12 mouse cellular contexts compared by ENCODE assay signal in the genomic region with DNA sequence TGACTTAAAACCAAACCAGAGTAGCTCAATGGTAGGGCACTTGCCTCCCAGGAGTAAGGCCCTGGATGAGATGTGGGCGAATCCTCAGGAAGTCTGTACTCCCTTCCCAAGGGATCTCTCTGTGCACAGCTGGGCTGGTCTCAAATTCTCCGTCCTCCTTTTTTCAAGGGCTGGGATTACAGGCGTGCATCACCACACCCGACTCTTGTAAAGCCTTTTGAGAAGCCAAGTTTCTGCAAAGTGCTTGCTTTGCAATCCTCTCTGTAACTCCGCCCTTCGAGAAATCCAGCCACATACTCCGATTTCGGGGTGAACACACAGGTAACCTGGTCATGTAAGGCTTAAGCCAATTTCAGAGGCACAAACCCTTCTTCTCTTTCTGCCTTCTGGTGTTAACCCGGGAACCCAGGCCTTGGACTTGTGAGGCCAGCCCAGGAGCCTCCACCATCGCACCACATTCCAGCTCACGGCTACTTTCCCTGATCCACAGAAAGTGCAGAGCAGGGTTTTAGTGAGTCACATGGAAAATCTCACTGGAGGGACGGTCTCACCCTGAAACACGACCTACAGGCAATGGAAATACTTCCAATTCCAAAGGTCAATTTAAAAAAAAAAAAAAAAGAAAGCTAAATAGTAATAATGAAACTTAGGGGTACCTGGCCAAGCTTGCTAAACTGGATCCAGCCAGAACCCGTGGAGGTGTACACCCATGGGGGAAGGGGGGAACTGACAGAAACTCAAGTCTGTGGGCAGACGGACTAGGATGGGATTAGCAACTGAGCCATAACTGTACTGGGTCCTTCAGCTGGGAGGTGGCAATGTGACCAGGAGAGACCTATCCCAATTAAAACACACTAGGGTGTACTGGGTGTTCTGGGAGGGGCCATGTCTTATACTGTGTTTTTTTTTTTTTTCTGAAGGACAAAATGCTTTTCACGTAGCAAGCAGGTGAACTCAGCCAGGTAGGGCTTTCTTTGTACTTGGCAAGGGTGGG. TPM values are rescaled to one million over a fixed set of nuclear protein-coding genes. Genes with fewer than 3 reads are reported as not detected.
DNase-seq lines count a peak whose midpoint lies in the region; ATAC-seq and TF ChIP-seq lines count a peak whose summit lies in the region.
"Had no signal": no experiment of that assay in that cellular context is flagged by ENCODE, and none has a peak within 500 bp of the region (broad histone marks: within the 10 kb centered on the region; RNA-seq: fewer than 3 reads in every experiment).

No protein-coding gene starts in this region.

- no peak overlapping the region for H3K4me3 ChIP-seq in gastrocnemius, adult 2 months
- H3K4me3 ChIP-seq in embryonic facial prominence, embryonic 15.5 days (replicated peaks) = no peak overlapping the region
- H3K4me3 ChIP-seq in lung, embryonic 14.5 days (ENCODE audit: low read depth, low read length) = no peak overlapping the region
- H3K4me3 ChIP-seq in hindbrain, postnatal 0 days (ENCODE audit: low read length) = no peak overlapping the region
- H3K4me3 ChIP-seq: hindbrain, embryonic 13.5 days had no signal

- H3K9ac ChIP-seq in embryonic facial prominence, embryonic 15.5 days = no peak overlapping the region
- H3K9ac ChIP-seq in lung, embryonic 14.5 days = no peak overlapping the region
- no peak overlapping the region for H3K9ac ChIP-seq in hindbrain, postnatal 0 days (replicated peaks; ENCODE audit: low read length)
- H3K9ac ChIP-seq: hindbrain, embryonic 13.5 days had no signal

- H3K4me2 ChIP-seq in embryonic facial prominence, embryonic 15.5 days (replicated peaks) = no peak overlapping the region
- no peak overlapping the region for H3K4me2 ChIP-seq in lung, embryonic 14.5 days
- no peak overlapping the region for H3K4me2 ChIP-seq in hindbrain, postnatal 0 days (ENCODE audit: low read depth, low read length)
- H3K4me2 ChIP-seq: hindbrain, embryonic 13.5 days; midbrain, embryonic 11.5 days had no signal

- 55% methylated on average over 16 of the region's 16 CpGs for WGBS in embryonic facial prominence, embryonic 15.5 days
- 66% methylated on average over 16 of the region's 16 CpGs for WGBS in lung, embryonic 14.5 days
- 86% methylated on average over 16 of the region's 16 CpGs for WGBS in hindbrain, postnatal 0 days

- H3K4me1 ChIP-seq in embryonic facial prominence, embryonic 15.5 days = peaks cover 87% of the 10 kb centered on the region
- peaks cover 31% of the 10 kb centered on the region for H3K4me1 ChIP-seq in lung, embryonic 14.5 days (ENCODE audit: insufficient read depth)
- H3K4me1 ChIP-seq in hindbrain, postnatal 0 days (ENCODE audit: insufficient read depth, low read length) = peaks cover 31% of the 10 kb centered on the region

- intact Hi-C loops in gastrocnemius, adult 2 months (cut with DNase I) = no loop called here

- no peaks in the 10 kb centered on the region for H3K9me3 ChIP-seq in embryonic facial prominence, embryonic 15.5 days (replicated peaks)
- H3K9me3 ChIP-seq in lung, embryonic 14.5 days (ENCODE audit: low read depth, low read length) = no peaks in the 10 kb centered on the region
- no peaks in the 10 kb centered on the region for H3K9me3 ChIP-seq in hindbrain, postnatal 0 days (ENCODE audit: low read length)
- H3K9me3 ChIP-seq: hindbrain, embryonic 13.5 days had no signal

- H3K36me3 ChIP-seq in embryonic facial prominence, embryonic 15.5 days = no peaks in the 10 kb centered on the region
- 0 out of 2 replicates have a peak, but pooled peaks cover 3% of the 10 kb centered on the region for H3K36me3 ChIP-seq in lung, embryonic 14.5 days (ENCODE audit: insufficient read depth)
- H3K36me3 ChIP-seq in hindbrain, postnatal 0 days (ENCODE audit: insufficient read depth, low read length) = no peaks in the 10 kb centered on the region
- H3K36me3 ChIP-seq: hindbrain, embryonic 13.5 days had no signal

- no peak for ATAC-seq in embryonic facial prominence, embryonic 15.5 days (ENCODE audit: insufficient number of reproducible peaks, low FRiP score, low TSS enrichment, low read depth)
- ATAC-seq in lung, embryonic 14.5 days (ENCODE audit: insufficient read depth) = no peak
- ATAC-seq in frontal cortex, adult (ENCODE audit: low TSS enrichment) = no peak
- ATAC-seq in hindbrain, postnatal 0 days = no peak
- ATAC-seq: activated CD4-positive, CD25-positive, alpha-beta regulatory T cell, adult 4 months had no signal

- peak overlapping the region; percentile 80 for H3K27ac ChIP-seq in gastrocnemius, adult 2 months
- peak overlapping the region; percentile 83 for H3K27ac ChIP-seq in embryonic facial prominence, embryonic 15.5 days (replicated peaks)
- peak overlapping the region; percentile 75 for H3K27ac ChIP-seq in lung, embryonic 14.5 days (ENCODE audit: low read depth)
- H3K27ac ChIP-seq in hindbrain, postnatal 0 days = no peak overlapping the region

- no peak for DNase-seq in gastrocnemius, adult 2 months
- DNase-seq in gastrocnemius, postnatal 4 days (ENCODE audit: low spot score in 2 of 2) = no peak
- DNase-seq in 3134 (ENCODE audit: extremely low read depth, insufficient read length, low spot score) = peak; percentile 56
- DNase-seq in lung, embryonic 14.5 days = no peak
- DNase-seq in hindbrain, postnatal 0 days (ENCODE audit: low spot score) = no peak
- no peak for DNase-seq in urinary bladder, postnatal 14 days (ENCODE audit: low spot score)
- DNase-seq: gastrocnemius, postnatal 10 days had no signal

- H3K27me3 ChIP-seq in embryonic facial prominence, embryonic 15.5 days = no peaks in the 10 kb centered on the region
- H3K27me3 ChIP-seq in lung, embryonic 14.5 days (ENCODE audit: insufficient read depth, low read length) = no peaks in the 10 kb centered on the region
- no peaks in the 10 kb centered on the region for H3K27me3 ChIP-seq in hindbrain, postnatal 0 days (ENCODE audit: insufficient read depth, low read length)
- H3K27me3 ChIP-seq: hindbrain, embryonic 13.5 days had no signal

- no peak for TF ChIP-seq CTCF in gastrocnemius, adult 2 months (IDR thresholded peaks at IDR 0.05)
- no peak for TF ChIP-seq CTCF in lung, embryonic 14.5 days (IDR thresholded peaks at IDR 0.05; ENCODE audit: low read depth)
- no peak for TF ChIP-seq CTCF in hindbrain, postnatal 0 days (IDR thresholded peaks at IDR 0.05; ENCODE audit: low read depth)

RNA-seq across cellular contexts. Expression of a gene that starts 16.2 kb away (rescaled TPM):
- total RNA-seq in gastrocnemius, adult 2 months (2021) = 10 to 100 TPM; 19.1 to 30.7 TPM
- total RNA-seq in gastrocnemius, postnatal 4 days (2021) = 100 to 1,000 TPM in 1 of 2 experiments, 10 to 100 TPM in 1; 99.0 to 103 TPM
- polyA plus RNA-seq in embryonic facial prominence, embryonic 15.5 days (2015; fragmentation: Nextera tagmentation; extraction: Ambion mirVana) = 366 and 382 TPM in 2 replicates
- polyA plus RNA-seq in lung, embryonic 14.5 days (2014; fragmentation: Nextera tagmentation; extraction: Ambion mirVana) = 128 TPM in 2 replicates
- 62.5 and 80.5 TPM in 2 replicates for total RNA-seq in hindbrain, postnatal 0 days (2014; rRNA removed)
- 158 and 183 TPM in 2 replicates for polyA plus RNA-seq in hindbrain, postnatal 0 days (2015; fragmentation: Nextera tagmentation; extraction: Ambion mirVana)
